Mouse (Mus musculus): ENCODE data around the gene Rps9.
"Not testable (repeated sequence)": the region's sequence is repeated elsewhere in the genome, so short reads cannot be mapped to it uniquely, and the experiment has no call there.

Rps9 gene

GRCm38 (mm10) chr7:3694949-3695305, 8.9 kb upstream of the Rps9 start:
- peak in 1 of 2 experiments; percentile 39 for DNase-seq (ENCODE audit: low spot score in 2 of 2)

DNA sequence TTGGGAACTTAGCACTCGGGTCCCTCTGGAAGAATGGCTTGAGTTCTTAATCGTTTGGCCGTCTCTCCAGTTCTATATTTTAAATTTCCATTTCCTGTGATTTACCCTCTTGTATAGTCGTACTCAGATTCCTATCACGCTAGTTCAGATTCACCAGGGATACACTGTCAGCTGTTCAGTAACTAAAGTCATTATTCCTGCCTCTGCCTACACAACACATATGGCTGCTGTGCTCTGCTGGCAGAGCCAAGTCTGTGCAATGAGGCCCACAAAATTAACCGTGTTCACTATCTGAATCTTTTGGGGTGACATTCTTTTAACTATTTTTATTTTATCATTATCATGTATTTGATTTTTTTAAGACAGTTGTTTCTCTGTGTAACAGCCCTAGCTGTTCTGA, 5.3 kb upstream of the Rps9 start:
- no peak for DNase-seq (ENCODE audit: low spot score in 2 of 2)

DNA sequence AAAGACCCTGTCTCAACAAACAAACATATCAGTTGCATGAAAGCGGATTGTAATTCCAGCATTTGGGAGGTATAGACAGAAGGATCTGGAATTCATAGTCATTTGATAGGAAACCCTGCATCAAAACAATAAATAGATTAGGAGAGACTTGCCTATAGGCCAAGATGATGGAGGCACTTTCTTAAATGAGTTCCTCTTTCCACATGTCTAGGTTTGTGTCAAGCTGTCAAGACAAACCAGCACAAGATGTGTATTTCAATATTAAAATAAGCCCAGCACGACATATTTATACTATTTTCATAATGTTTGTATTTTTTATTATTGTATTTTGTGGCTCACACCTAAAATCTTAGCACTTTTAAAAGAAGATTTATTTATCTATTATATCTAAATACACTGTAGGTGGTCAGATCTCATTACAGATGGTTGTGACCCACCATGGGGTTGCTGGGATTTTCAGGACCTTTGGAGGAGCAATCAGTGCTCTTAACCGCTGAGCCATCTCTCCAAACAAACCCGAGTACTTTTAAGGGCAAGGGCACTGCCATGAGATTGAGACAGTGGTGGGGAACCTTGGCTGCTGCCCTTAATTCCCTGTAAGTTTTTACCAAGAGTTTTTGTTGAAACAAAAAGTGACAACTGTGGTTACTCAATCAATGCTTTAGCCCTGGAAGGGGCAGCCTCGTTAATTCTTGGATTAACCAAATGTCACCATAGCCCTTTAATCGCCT, 480 bp upstream of the Rps9 start:
- no peak for DNase-seq (ENCODE audit: low spot score in 2 of 2)

DNA sequence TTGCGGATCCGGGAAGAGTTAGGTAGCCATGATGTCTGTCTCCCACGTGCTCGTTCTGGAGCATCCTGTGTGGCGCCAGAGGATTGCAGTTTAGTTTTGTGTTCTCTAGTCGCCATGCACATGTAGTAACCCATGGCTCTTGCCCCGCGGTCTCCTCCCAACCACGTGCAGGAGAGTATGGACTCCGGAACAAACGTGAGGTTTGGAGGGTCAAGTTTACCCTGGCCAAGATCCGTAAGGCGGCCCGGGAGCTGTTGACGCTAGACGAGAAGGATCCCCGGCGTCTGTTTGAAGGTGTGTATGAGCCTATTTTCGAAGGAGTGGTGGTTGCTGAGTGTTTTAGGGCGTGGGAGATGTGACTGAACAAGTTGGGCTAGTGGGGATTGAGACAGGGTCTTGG, 682 bp downstream of the Rps9 start:
- DNase-seq (ENCODE audit: low spot score in 2 of 2) = no peak

- not testable (repeated sequence) for DNase-seq (ENCODE audit: low spot score in 2 of 2)
These were observed 1.7 kb downstream of the Rps9 start for GRCm38 (mm10) chr7:3705461-3705860.

- DNase-seq (ENCODE audit: low spot score in 2 of 2) = no peak
These were observed 2.1 kb downstream of the Rps9 start for GRCm38 (mm10) chr7:3705911-3706310.

GRCm38 (mm10) chr7:3706343-3706934, 2.6 kb downstream of the Rps9 start:
- DNase-seq (ENCODE audit: low spot score in 2 of 2) = peak in 1 of 2 experiments; percentile 15

- peak; percentile 34 to 55 for DNase-seq (ENCODE audit: low spot score in 2 of 2)
These were observed 3.2 kb downstream of the Rps9 start for GRCm38 (mm10) chr7:3707027-3707426.

DNA sequence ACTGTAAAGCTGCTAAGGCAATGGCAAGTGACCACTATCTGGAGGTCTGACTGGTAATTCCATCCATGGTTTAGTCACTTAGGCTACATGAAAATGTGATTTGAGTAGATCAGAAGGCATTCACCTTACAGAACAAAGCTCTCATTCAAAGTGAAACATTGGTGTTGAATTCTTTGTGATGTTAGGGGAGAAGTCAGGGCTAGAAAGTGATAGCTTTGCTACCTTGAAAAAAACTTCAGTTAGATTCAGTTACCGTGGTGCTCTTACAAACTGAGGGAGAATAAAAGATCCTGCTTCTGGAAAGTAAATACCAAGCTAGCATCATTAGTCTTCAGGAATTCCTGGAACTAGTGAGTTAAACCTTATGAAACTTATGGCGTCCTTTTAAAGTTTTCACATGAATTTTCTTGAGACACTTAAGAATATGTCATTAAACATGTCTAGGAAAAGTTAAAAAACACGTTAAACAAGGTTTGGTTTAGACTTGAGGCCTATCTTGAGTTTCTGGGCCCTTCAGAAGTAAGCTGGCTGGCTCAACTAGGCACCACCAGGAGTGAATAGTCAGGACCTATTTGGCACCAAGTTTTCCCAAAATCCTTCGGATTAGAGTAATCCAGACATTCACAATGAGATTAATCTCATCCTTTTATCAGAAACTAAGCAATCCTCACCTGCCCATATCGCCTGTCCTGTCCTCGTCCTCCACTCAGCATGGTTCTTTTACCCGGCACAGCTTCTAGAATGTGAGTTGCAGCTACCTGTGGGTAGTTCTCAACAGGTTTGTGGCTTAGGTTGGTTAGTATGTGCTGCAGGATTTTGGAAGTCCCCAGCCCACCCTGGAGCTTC, 4.0 kb downstream of the Rps9 start:
- DNase-seq (ENCODE audit: low spot score in 2 of 2) = no peak

GRCm38 (mm10) chr7:3708447-3708980, 4.7 kb downstream of the Rps9 start:
- DNase-seq (ENCODE audit: low spot score in 2 of 2) = not testable (repeated sequence)

- DNase-seq (ENCODE audit: low spot score in 2 of 2) = no peak
These were observed 5.2 kb downstream of the Rps9 start for GRCm38 (mm10) chr7:3709000-3709399.

DNA sequence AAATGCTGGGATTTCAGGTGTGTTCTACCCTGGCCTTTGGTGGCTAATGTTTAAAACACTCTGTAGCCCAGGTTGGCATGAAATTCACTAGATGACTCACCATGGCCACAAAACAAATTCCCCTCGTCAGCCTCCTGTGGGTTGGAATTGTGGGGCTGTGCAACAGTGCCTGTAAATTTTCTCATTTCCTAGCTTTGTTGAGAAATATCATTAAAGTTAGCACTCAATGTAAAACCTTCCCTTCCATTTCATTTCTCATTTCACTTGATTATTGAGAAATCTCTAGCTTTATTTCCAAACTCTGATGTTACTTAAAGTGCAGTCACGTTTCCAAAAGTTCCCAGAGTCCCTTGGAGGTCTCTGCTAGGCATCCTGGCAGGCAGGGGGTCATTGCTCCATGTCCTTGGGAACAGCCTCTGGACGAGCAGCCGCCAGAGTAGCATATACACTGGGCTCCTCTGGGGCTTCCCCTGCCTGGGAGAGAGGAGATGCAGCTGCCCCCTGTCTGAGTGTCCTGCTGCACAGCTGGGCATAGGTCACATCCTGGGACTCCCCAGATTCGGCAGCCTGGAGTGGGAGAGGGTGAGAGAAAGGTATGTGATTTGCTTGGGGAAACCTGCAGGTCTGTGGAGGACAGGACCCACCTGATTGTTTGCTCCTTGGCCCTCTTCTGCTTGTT, 8.6 kb downstream of the Rps9 start:
- no peak for DNase-seq (ENCODE audit: low spot score in 2 of 2)

- DNase-seq (ENCODE audit: low spot score in 2 of 2) = no peak
These were observed 11.5 kb downstream of the Rps9 start for GRCm38 (mm10) chr7:3715249-3715648.

DNA sequence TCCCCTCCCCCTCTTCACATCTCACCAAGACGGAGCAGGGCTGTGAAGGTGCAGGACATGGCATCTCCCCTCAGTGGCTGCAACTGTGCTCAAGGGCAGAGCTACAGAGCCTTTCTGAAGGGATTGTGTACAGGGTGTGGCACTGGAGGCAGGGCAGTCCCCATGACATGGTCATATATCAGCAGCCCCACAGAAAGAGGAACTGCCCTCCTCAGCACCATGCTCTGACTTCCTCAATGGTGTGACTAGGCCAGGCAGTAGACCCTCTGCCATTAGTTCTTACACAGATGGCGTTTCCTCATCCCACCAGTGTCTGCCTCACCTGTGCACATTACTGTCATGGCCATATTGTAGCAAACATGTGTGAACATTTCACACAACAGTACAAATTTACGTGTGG, 16.5 kb downstream of the Rps9 start, which contains the start of gene Pirb:
Gene Pirb, minus strand, starts transcription at position 124 of the 400 bp plus-strand sequence.
- DNase-seq (ENCODE audit: low spot score in 2 of 2) = not testable (repeated sequence)

- not testable (repeated sequence) for DNase-seq (ENCODE audit: low spot score in 2 of 2)
These were observed 21.7 kb downstream of the Rps9 start for GRCm38 (mm10) chr7:3725459-3725858.

- not testable (repeated sequence) for DNase-seq (ENCODE audit: low spot score in 2 of 2)
These were observed 28.9 kb downstream of the Rps9 start for GRCm38 (mm10) chr7:3732675-3733074.

All from heart, adult 9 months (tissue).